Mouse (Mus musculus): Measurements from ENCODE around the gene Timm22. TPM values are rescaled to one million over a fixed set of nuclear protein-coding genes. Genes with fewer than 3 reads are reported as not detected.

The Timm22 gene
- polyA plus RNA-seq, 1 experiment from 2014 or later, result 135 TPM

GRCm38 (mm10) chr11:76374491-76375185 is 32.1 kb upstream of the Timm22 start:
- DNase-seq (ENCODE audit: low spot score), result peak; percentile 80
- peak overlapping the region; percentile 79 for H3K27ac ChIP-seq (replicated peaks)
- peaks cover 9% of the 10 kb centered on the region; the same call in 1 of the 2 replicates for H3K36me3 ChIP-seq (replicated peaks)
- no peaks in the 10 kb centered on the region for H3K27me3 ChIP-seq (replicated peaks; ENCODE audit: low read depth, poor library complexity, severe bottlenecking)
- WGBS, result 63% methylated on average over 17 of the region's 17 CpGs
- no peak overlapping the region for H3K4me3 ChIP-seq
- H3K4me1 ChIP-seq, result peaks cover 69% of the 10 kb centered on the region
- H3K9me3 ChIP-seq, result no peaks in the 10 kb centered on the region

GRCm38 (mm10) chr11:76376425-76376824 is 30.3 kb upstream of the Timm22 start:
- Histone ChIP-seq H3K4me3 (no peak overlapping the region), H3K27ac (replicated peaks) (no peak overlapping the region), H3K36me3 (replicated peaks) (peaks cover 13% of the 10 kb centered on the region; the same call in 1 of the 2 replicates), H3K27me3 (replicated peaks; ENCODE audit: low read depth, poor library complexity, severe bottlenecking) (no peaks in the 10 kb centered on the region), H3K9me3 (no peaks in the 10 kb centered on the region), H3K4me1 (peaks cover 69% of the 10 kb centered on the region)
- DNase-seq (ENCODE audit: low spot score), result no peak
- 90% methylated on average over 3 of the region's 3 CpGs for WGBS

GRCm38 (mm10) chr11:76379921-76380544 is 26.7 kb upstream of the Timm22 start:
- peak; percentile 36 for DNase-seq (ENCODE audit: low spot score)
- H3K27ac ChIP-seq (replicated peaks), result peak overlapping the region; percentile 75
- no peaks in the 10 kb centered on the region for H3K27me3 ChIP-seq (replicated peaks; ENCODE audit: low read depth, poor library complexity, severe bottlenecking)
- H3K36me3 ChIP-seq (replicated peaks), result peaks cover 6% of the 10 kb centered on the region; the same call in 1 of the 2 replicates
- WGBS, result 34% methylated on average over 11 of the region's 11 CpGs
- no peaks in the 10 kb centered on the region for H3K9me3 ChIP-seq
- H3K4me1 ChIP-seq, result peaks cover 62% of the 10 kb centered on the region
- H3K4me3 ChIP-seq, result peak overlapping the region; percentile 25; the same call in 1 of the 2 replicates

- H3K27me3 ChIP-seq (replicated peaks; ENCODE audit: low read depth, poor library complexity, severe bottlenecking), result no peaks in the 10 kb centered on the region
- peaks cover 66% of the 10 kb centered on the region for H3K4me1 ChIP-seq
- H3K36me3 ChIP-seq (replicated peaks), result peaks cover 6% of the 10 kb centered on the region; the same call in 1 of the 2 replicates
- no peaks in the 10 kb centered on the region for H3K9me3 ChIP-seq
- no peak overlapping the region; the same call in 1 of the 2 replicates for H3K27ac ChIP-seq (replicated peaks)
- H3K4me3 ChIP-seq, result no peak overlapping the region
- WGBS, result 87% methylated on average over 15 of the region's 15 CpGs
- DNase-seq (ENCODE audit: low spot score), result no peak
These were observed 25.4 kb upstream of the Timm22 start for GRCm38 (mm10) chr11:76381201-76381885.

- peaks cover 8% of the 10 kb centered on the region; the same call in 1 of the 2 replicates for H3K36me3 ChIP-seq (replicated peaks)
- peaks cover 58% of the 10 kb centered on the region for H3K4me1 ChIP-seq
- no peaks in the 10 kb centered on the region for H3K9me3 ChIP-seq
- H3K27ac ChIP-seq (replicated peaks), result peak overlapping the region; percentile 63
- no peak overlapping the region; the same call in 1 of the 2 replicates for H3K4me3 ChIP-seq
- DNase-seq (ENCODE audit: low spot score), result peak; percentile 44
- no peaks in the 10 kb centered on the region for H3K27me3 ChIP-seq (replicated peaks; ENCODE audit: low read depth, poor library complexity, severe bottlenecking)
- 61% methylated on average over 13 of the region's 13 CpGs for WGBS
These were observed 23.9 kb upstream of the Timm22 start for GRCm38 (mm10) chr11:76382711-76383324.

- H3K9me3 ChIP-seq, result no peaks in the 10 kb centered on the region
- 79% methylated on average over 5 of the region's 5 CpGs for WGBS
- no peak overlapping the region for H3K4me3 ChIP-seq
- peak overlapping the region; percentile 55 for H3K27ac ChIP-seq (replicated peaks)
- peaks cover 71% of the 10 kb centered on the region for H3K4me1 ChIP-seq
- no peaks in the 10 kb centered on the region for H3K27me3 ChIP-seq (replicated peaks; ENCODE audit: low read depth, poor library complexity, severe bottlenecking)
- DNase-seq (ENCODE audit: low spot score), result no peak
- peaks cover 8% of the 10 kb centered on the region; the same call in 1 of the 2 replicates for H3K36me3 ChIP-seq (replicated peaks)
These were observed 22.4 kb upstream of the Timm22 start for GRCm38 (mm10) chr11:76384307-76384706.

GRCm38 (mm10) chr11:76385017-76385416 is 21.7 kb upstream of the Timm22 start:
- H3K4me1 ChIP-seq, result peaks cover 72% of the 10 kb centered on the region
- WGBS, result 55% methylated on average over 4 of the region's 4 CpGs
- no peaks in the 10 kb centered on the region for H3K27me3 ChIP-seq (replicated peaks; ENCODE audit: low read depth, poor library complexity, severe bottlenecking)
- no peak overlapping the region for H3K4me3 ChIP-seq
- no peak for DNase-seq (ENCODE audit: low spot score)
- peak overlapping the region; percentile 75 for H3K27ac ChIP-seq (replicated peaks)
- H3K36me3 ChIP-seq (replicated peaks), result peaks cover 8% of the 10 kb centered on the region; the same call in 1 of the 2 replicates
- no peaks in the 10 kb centered on the region for H3K9me3 ChIP-seq

GRCm38 (mm10) chr11:76385746-76386145 is 21.0 kb upstream of the Timm22 start:
- Histone ChIP-seq H3K9me3 (peaks cover under 1% of the 10 kb centered on the region; the same call in 1 of the 2 replicates), H3K4me1 (peaks cover 64% of the 10 kb centered on the region), H3K27ac (replicated peaks) (peak overlapping the region; percentile 75), H3K36me3 (replicated peaks) (peaks cover 15% of the 10 kb centered on the region), H3K4me3 (no peak overlapping the region), H3K27me3 (replicated peaks; ENCODE audit: low read depth, poor library complexity, severe bottlenecking) (no peaks in the 10 kb centered on the region)
- 49% methylated on average over 3 of the region's 3 CpGs for WGBS
- no peak for DNase-seq (ENCODE audit: low spot score)

- Histone ChIP-seq H3K27ac (replicated peaks) (no peak overlapping the region), H3K27me3 (replicated peaks; ENCODE audit: low read depth, poor library complexity, severe bottlenecking) (no peaks in the 10 kb centered on the region), H3K4me3 (no peak overlapping the region), H3K4me1 (peaks cover 58% of the 10 kb centered on the region), H3K36me3 (replicated peaks) (peaks cover 23% of the 10 kb centered on the region), H3K9me3 (peaks cover 11% of the 10 kb centered on the region; the same call in 1 of the 2 replicates)
- 92% methylated on average over 1 of the region's 1 CpGs for WGBS
- DNase-seq (ENCODE audit: low spot score), result no peak
These were observed 19.7 kb upstream of the Timm22 start for GRCm38 (mm10) chr11:76387097-76387496.

GRCm38 (mm10) chr11:76388711-76389110 is 18.0 kb upstream of the Timm22 start:
- 0 out of 2 replicates have a peak overlapping the region, but pooled peaks have one; percentile 30 for H3K27ac ChIP-seq (replicated peaks)
- peaks cover 43% of the 10 kb centered on the region for H3K4me1 ChIP-seq
- no peak overlapping the region for H3K4me3 ChIP-seq
- peaks cover 36% of the 10 kb centered on the region for H3K36me3 ChIP-seq (replicated peaks)
- no peak for DNase-seq (ENCODE audit: low spot score)
- H3K9me3 ChIP-seq, result peaks cover 11% of the 10 kb centered on the region; the same call in 1 of the 2 replicates
- no peaks in the 10 kb centered on the region for H3K27me3 ChIP-seq (replicated peaks; ENCODE audit: low read depth, poor library complexity, severe bottlenecking)
- WGBS, result 44% methylated on average over 7 of the region's 7 CpGs

GRCm38 (mm10) chr11:76392532-76392931 is 14.2 kb upstream of the Timm22 start:
- H3K36me3 ChIP-seq (replicated peaks), result peaks cover 36% of the 10 kb centered on the region
- 92% methylated on average over 7 of the region's 7 CpGs for WGBS
- peaks cover 45% of the 10 kb centered on the region for H3K4me1 ChIP-seq
- H3K9me3 ChIP-seq, result peaks cover 11% of the 10 kb centered on the region; the same call in 1 of the 2 replicates
- no peak overlapping the region for H3K4me3 ChIP-seq
- DNase-seq (ENCODE audit: low spot score), result no peak
- H3K27ac ChIP-seq (replicated peaks), result no peak overlapping the region
- no peaks in the 10 kb centered on the region for H3K27me3 ChIP-seq (replicated peaks; ENCODE audit: low read depth, poor library complexity, severe bottlenecking)

- H3K36me3 ChIP-seq (replicated peaks), result peaks cover 36% of the 10 kb centered on the region
- DNase-seq (ENCODE audit: low spot score), result no peak
- H3K9me3 ChIP-seq, result peaks cover 11% of the 10 kb centered on the region; the same call in 1 of the 2 replicates
- H3K4me1 ChIP-seq, result peaks cover 45% of the 10 kb centered on the region
- WGBS, result 87% methylated on average over 11 of the region's 11 CpGs
- H3K27me3 ChIP-seq (replicated peaks; ENCODE audit: low read depth, poor library complexity, severe bottlenecking), result no peaks in the 10 kb centered on the region
- H3K4me3 ChIP-seq, result no peak overlapping the region
- no peak overlapping the region for H3K27ac ChIP-seq (replicated peaks)
These were observed 13.8 kb upstream of the Timm22 start for GRCm38 (mm10) chr11:76392996-76393395.

All from embryonic facial prominence, embryonic 10.5 days (tissue).